Mouse (Mus musculus): ENCODE results near the gene Irf2bpl. TPM values are rescaled to one million over a fixed set of nuclear protein-coding genes. Genes with fewer than 3 reads are reported as not detected.

The Irf2bpl gene
- polyA plus RNA-seq, 1 experiment: 59.1 TPM

- H3K79me2 ChIP-seq (ENCODE audit: control insufficient read depth, insufficient read depth): no peaks in the 10 kb centered on the region
- no peak overlapping the region for H3K4me2 ChIP-seq (ENCODE audit: low read depth)
- no peak overlapping the region for H3K4me3 ChIP-seq
- no peaks in the 10 kb centered on the region for H3K36me3 ChIP-seq (ENCODE audit: control insufficient read depth, insufficient read depth)
- no peak overlapping the region for H3ac ChIP-seq (ENCODE audit: control insufficient read depth, insufficient read length)
- no peaks in the 10 kb centered on the region for H3K27me3 ChIP-seq (ENCODE audit: control insufficient read depth, insufficient read depth, insufficient read length)
- TF ChIP-seq POLR2AphosphoS2 (IDR thresholded peaks at IDR 0.05; ENCODE audit: insufficient read length, low read depth) (no peak), TCF12 (IDR thresholded peaks at IDR 0.05; ENCODE audit: insufficient read depth, poor library complexity, severe bottlenecking) (no peak), REST (IDR thresholded peaks at IDR 0.05; ENCODE audit: insufficient read depth, insufficient read length) (no peak), POLR2A (IDR thresholded peaks at IDR 0.05; ENCODE audit: insufficient read length, low read depth) (no peak), SRF (IDR thresholded peaks at IDR 0.05; ENCODE audit: control insufficient read depth, insufficient read length, low read depth) (no peak), MYOD1 (IDR thresholded peaks at IDR 0.05; ENCODE audit: control insufficient read depth in 1 of 3, insufficient read length in 2 of 3, low read depth in 2 of 3) (no peak), USF1 (IDR thresholded peaks at IDR 0.05; ENCODE audit: low read depth) (no peak), E2F4 (IDR thresholded peaks at IDR 0.05; ENCODE audit: insufficient read depth) (no peak), MYOG (IDR thresholded peaks at IDR 0.05; ENCODE audit: control insufficient read depth in 1 of 3, insufficient read depth in 1 of 3, insufficient read length in 2 of 3, low read depth in 2 of 3) (no peak), MAX (IDR thresholded peaks at IDR 0.05; ENCODE audit: low read depth) (no peak), CEBPB (IDR thresholded peaks at IDR 0.05; ENCODE audit: insufficient read depth, poor library complexity, severe bottlenecking) (no peak), TCF3 (IDR thresholded peaks at IDR 0.05; ENCODE audit: insufficient read length, low read depth) (no peak)
Measured at GRCm38 (mm10) chr12:86850746-86851145, 33.9 kb downstream of the Irf2bpl start.

- no peak overlapping the region for H3K4me2 ChIP-seq (ENCODE audit: low read depth)
- no peaks in the 10 kb centered on the region for H3K27me3 ChIP-seq (ENCODE audit: control insufficient read depth, insufficient read depth, insufficient read length)
- H3K4me3 ChIP-seq: no peak overlapping the region
- TF ChIP-seq USF1 (IDR thresholded peaks at IDR 0.05; ENCODE audit: low read depth) (no peak), MAX (IDR thresholded peaks at IDR 0.05; ENCODE audit: low read depth) (no peak), MYOG (IDR thresholded peaks at IDR 0.05; ENCODE audit: control insufficient read depth in 1 of 3, insufficient read depth in 1 of 3, insufficient read length in 2 of 3, low read depth in 2 of 3) (no peak), CEBPB (IDR thresholded peaks at IDR 0.05; ENCODE audit: insufficient read depth, poor library complexity, severe bottlenecking) (no peak), REST (IDR thresholded peaks at IDR 0.05; ENCODE audit: insufficient read depth, insufficient read length) (no peak), MYOD1 (IDR thresholded peaks at IDR 0.05; ENCODE audit: control insufficient read depth in 1 of 3, insufficient read length in 2 of 3, low read depth in 2 of 3) (no peak), POLR2AphosphoS2 (IDR thresholded peaks at IDR 0.05; ENCODE audit: insufficient read length, low read depth) (no peak), TCF12 (IDR thresholded peaks at IDR 0.05; ENCODE audit: insufficient read depth, poor library complexity, severe bottlenecking) (no peak), SRF (IDR thresholded peaks at IDR 0.05; ENCODE audit: control insufficient read depth, insufficient read length, low read depth) (no peak)
- no peaks in the 10 kb centered on the region for H3K79me2 ChIP-seq (ENCODE audit: control insufficient read depth, insufficient read depth)
- no peak overlapping the region for H3ac ChIP-seq (ENCODE audit: control insufficient read depth, insufficient read length)
- H3K36me3 ChIP-seq (ENCODE audit: control insufficient read depth, insufficient read depth): no peaks in the 10 kb centered on the region
Measured at GRCm38 (mm10) chr12:86849945-86850626, 34.5 kb downstream of the Irf2bpl start.

- Histone ChIP-seq H3K4me2 (ENCODE audit: low read depth) (no peak overlapping the region), H3K4me3 (no peak overlapping the region), H3K79me2 (ENCODE audit: control insufficient read depth, insufficient read depth) (no peaks in the 10 kb centered on the region), H3K27me3 (ENCODE audit: control insufficient read depth, insufficient read depth, insufficient read length) (no peaks in the 10 kb centered on the region), H3K36me3 (ENCODE audit: control insufficient read depth, insufficient read depth) (no peaks in the 10 kb centered on the region), H3ac (ENCODE audit: control insufficient read depth, insufficient read length) (no peak overlapping the region)
- TF ChIP-seq MYOG (IDR thresholded peaks at IDR 0.05; ENCODE audit: control insufficient read depth in 1 of 3, insufficient read depth in 1 of 3, insufficient read length in 2 of 3, low read depth in 2 of 3) (no peak), MYOD1 (IDR thresholded peaks at IDR 0.05; ENCODE audit: control insufficient read depth in 1 of 3, insufficient read length in 2 of 3, low read depth in 2 of 3) (no peak), POLR2A (IDR thresholded peaks at IDR 0.05; ENCODE audit: insufficient read length, low read depth) (no peak), TCF3 (IDR thresholded peaks at IDR 0.05; ENCODE audit: insufficient read length, low read depth) (no peak), MAX (IDR thresholded peaks at IDR 0.05; ENCODE audit: low read depth) (no peak), E2F4 (IDR thresholded peaks at IDR 0.05; ENCODE audit: insufficient read depth) (no peak), USF1 (IDR thresholded peaks at IDR 0.05; ENCODE audit: low read depth) (no peak), CEBPB (IDR thresholded peaks at IDR 0.05; ENCODE audit: insufficient read depth, poor library complexity, severe bottlenecking) (no peak), TCF12 (IDR thresholded peaks at IDR 0.05; ENCODE audit: insufficient read depth, poor library complexity, severe bottlenecking) (no peak)
Measured at GRCm38 (mm10) chr12:86842866-86843459, 41.6 kb downstream of the Irf2bpl start.

- Histone ChIP-seq H3K4me2 (ENCODE audit: low read depth) (no peak overlapping the region), H3K27me3 (ENCODE audit: control insufficient read depth, insufficient read depth, insufficient read length) (no peaks in the 10 kb centered on the region), H3K79me2 (ENCODE audit: control insufficient read depth, insufficient read depth) (no peaks in the 10 kb centered on the region), H3K4me3 (no peak overlapping the region), H3K36me3 (ENCODE audit: control insufficient read depth, insufficient read depth) (no peaks in the 10 kb centered on the region), H3ac (ENCODE audit: control insufficient read depth, insufficient read length) (no peak overlapping the region)
- no peak for TF ChIP-seq CEBPB (IDR thresholded peaks at IDR 0.05; ENCODE audit: insufficient read depth, poor library complexity, severe bottlenecking)
- TF ChIP-seq SRF (IDR thresholded peaks at IDR 0.05; ENCODE audit: control insufficient read depth, insufficient read length, low read depth): no peak
- TF ChIP-seq POLR2AphosphoS2 (IDR thresholded peaks at IDR 0.05; ENCODE audit: insufficient read length, low read depth): no peak
- no peak for TF ChIP-seq USF1 (IDR thresholded peaks at IDR 0.05; ENCODE audit: low read depth)
- no peak for TF ChIP-seq MYOG (IDR thresholded peaks at IDR 0.05; ENCODE audit: control insufficient read depth in 1 of 3, insufficient read depth in 1 of 3, insufficient read length in 2 of 3, low read depth in 2 of 3)
- TF ChIP-seq REST (IDR thresholded peaks at IDR 0.05; ENCODE audit: insufficient read depth, insufficient read length): no peak
- no peak for TF ChIP-seq TCF3 (IDR thresholded peaks at IDR 0.05; ENCODE audit: insufficient read length, low read depth)
- no peak for TF ChIP-seq TCF12 (IDR thresholded peaks at IDR 0.05; ENCODE audit: insufficient read depth, poor library complexity, severe bottlenecking)
Measured at GRCm38 (mm10) chr12:86840526-86840925, 44.1 kb downstream of the Irf2bpl start.

All from myocyte (in vitro differentiated cells).